Mouse (Mus musculus): ENCODE results near the gene Cd160. TPM values are rescaled to one million over a fixed set of nuclear protein-coding genes. Genes with fewer than 3 reads are reported as not detected.

The Cd160 gene
- polyA plus RNA-seq, 1 experiment from 2014 or later, result not detected

DNA sequence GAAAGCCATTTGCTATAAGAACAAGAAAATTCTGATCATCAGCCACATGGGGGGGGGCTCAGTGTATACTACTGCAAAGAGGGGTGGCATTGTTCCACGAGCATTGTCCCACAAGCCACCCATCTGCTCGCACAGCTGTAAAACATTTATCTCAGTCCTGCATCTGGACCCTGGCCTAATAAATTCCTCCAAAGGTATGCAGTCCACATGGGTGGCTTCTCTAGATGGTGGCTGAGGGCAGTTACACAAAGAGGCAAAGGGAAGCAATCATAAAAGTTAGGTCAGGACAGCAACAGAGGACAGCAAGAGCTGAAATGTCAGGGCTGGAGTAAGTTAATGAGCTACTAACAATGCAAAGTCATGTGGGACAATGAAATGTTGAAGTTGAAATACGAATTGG is 5.5 kb downstream of the Cd160 start:
- Histone ChIP-seq H3K4me1 (replicated peaks; ENCODE audit: control insufficient read depth, insufficient read depth, low read length) (peaks cover 4% of the 10 kb centered on the region; the same call in 1 of the 2 replicates), H3K27me3 (ENCODE audit: control insufficient read depth, insufficient read depth, low read length) (no peaks in the 10 kb centered on the region), H3K4me3 (ENCODE audit: low read depth, low read length) (no peak overlapping the region), H3K9ac (ENCODE audit: low read length) (no peak overlapping the region), H3K36me3 (ENCODE audit: control insufficient read depth, insufficient read depth, low read length) (no peaks in the 10 kb centered on the region), H3K27ac (ENCODE audit: low read depth, low read length) (no peak overlapping the region), H3K9me3 (ENCODE audit: control insufficient read depth, low read length) (no peaks in the 10 kb centered on the region), H3K4me2 (ENCODE audit: low read depth, low read length, severe bottlenecking) (no peak overlapping the region)
- WGBS, result 70% methylated on average over 3 of the region's 3 CpGs
- ATAC-seq (replicated peaks; ENCODE audit: low FRiP score) (no peak), DNase-seq (ENCODE audit: low spot score) (peak; percentile 30)

DNA sequence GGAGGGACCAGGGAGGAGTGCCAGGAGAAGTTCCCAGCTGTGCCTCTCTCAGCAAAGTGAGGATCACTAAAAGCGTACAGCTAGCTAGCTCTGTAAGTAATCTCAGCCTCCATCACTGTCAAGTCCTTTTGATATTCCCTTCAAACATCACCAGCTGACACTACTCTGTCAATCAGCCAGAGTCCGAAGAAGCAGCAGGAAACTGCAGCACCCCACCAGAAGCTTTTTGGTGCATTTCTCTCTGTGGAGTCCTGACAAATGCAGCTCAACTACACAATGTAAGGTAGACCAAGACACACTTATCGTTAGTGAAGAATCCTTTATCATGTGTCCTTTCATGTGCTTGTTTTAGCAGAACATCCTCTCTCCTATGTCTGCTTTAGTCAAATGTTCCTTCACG is 7.6 kb downstream of the Cd160 start:
- Histone ChIP-seq H3K36me3 (ENCODE audit: control insufficient read depth, insufficient read depth, low read length) (no peaks in the 10 kb centered on the region), H3K4me1 (replicated peaks; ENCODE audit: control insufficient read depth, insufficient read depth, low read length) (no peaks in the 10 kb centered on the region), H3K9me3 (ENCODE audit: control insufficient read depth, low read length) (no peaks in the 10 kb centered on the region), H3K27me3 (ENCODE audit: control insufficient read depth, insufficient read depth, low read length) (no peaks in the 10 kb centered on the region), H3K4me2 (ENCODE audit: low read depth, low read length, severe bottlenecking) (no peak overlapping the region), H3K9ac (ENCODE audit: low read length) (no peak overlapping the region), H3K4me3 (ENCODE audit: low read depth, low read length) (no peak overlapping the region), H3K27ac (ENCODE audit: low read depth, low read length) (no peak overlapping the region)
- ATAC-seq (replicated peaks; ENCODE audit: low FRiP score) (no peak), DNase-seq (ENCODE audit: low spot score) (no peak)
- WGBS, result 87% methylated on average over 4 of the region's 4 CpGs

DNA sequence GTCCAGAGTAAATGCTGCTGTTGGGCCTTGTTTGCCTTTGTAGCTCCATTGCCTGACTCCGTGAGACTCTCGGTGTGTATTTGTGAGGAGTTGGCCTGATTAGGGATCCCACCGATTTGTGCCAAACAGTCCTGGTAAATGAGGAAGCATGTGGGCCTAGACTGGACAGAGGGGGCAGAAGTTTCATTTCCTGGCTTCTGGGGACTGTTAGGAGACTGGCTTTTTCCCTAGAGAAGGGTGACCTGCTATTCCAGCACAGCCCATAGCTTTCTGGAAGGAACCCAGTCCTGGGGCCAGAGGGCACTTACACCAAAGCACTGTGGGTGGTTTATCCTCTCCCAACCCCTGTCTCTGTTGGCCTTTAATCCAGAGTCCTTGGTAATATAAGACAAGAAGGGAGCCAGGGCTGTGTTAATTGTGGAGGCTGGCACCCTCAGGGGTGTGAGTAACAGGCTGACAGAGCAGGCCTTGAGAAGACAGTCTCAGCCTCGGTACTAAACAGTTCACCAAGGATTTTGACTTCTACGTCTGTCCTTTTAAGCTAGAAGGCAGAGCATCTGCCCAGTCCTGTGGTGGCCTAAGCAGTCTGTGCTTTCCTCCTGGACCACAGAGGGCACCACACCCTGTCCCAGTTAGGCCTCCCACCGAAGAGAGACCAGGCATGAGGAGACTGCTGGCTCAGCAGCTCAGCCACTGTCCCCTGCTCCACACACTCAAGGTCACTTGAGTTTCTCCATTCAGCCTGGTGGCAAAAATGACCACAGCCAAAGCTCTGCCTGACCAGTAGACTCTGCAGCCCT is 8.8 kb downstream of the Cd160 start:
- no peaks in the 10 kb centered on the region for H3K27me3 ChIP-seq (ENCODE audit: control insufficient read depth, insufficient read depth, low read length)
- no peak for ATAC-seq (replicated peaks; ENCODE audit: low FRiP score)
- no peaks in the 10 kb centered on the region for H3K4me1 ChIP-seq (replicated peaks; ENCODE audit: control insufficient read depth, insufficient read depth, low read length)
- no peak overlapping the region for H3K4me3 ChIP-seq (ENCODE audit: low read depth, low read length)
- DNase-seq (ENCODE audit: low spot score), result no peak
- H3K27ac ChIP-seq (ENCODE audit: low read depth, low read length), result no peak overlapping the region
- no peak overlapping the region for H3K4me2 ChIP-seq (ENCODE audit: low read depth, low read length, severe bottlenecking)
- 83% methylated on average over 6 of the region's 6 CpGs for WGBS
- H3K9ac ChIP-seq (ENCODE audit: low read length), result no peak overlapping the region
- H3K36me3 ChIP-seq (ENCODE audit: control insufficient read depth, insufficient read depth, low read length), result no peaks in the 10 kb centered on the region
- no peaks in the 10 kb centered on the region for H3K9me3 ChIP-seq (ENCODE audit: control insufficient read depth, low read length)

GRCm38 (mm10) chr3:96814342-96814741 is 14.8 kb downstream of the Cd160 start:
- no peaks in the 10 kb centered on the region for H3K4me1 ChIP-seq (replicated peaks; ENCODE audit: control insufficient read depth, insufficient read depth, low read length)
- no peaks in the 10 kb centered on the region for H3K9me3 ChIP-seq (ENCODE audit: control insufficient read depth, low read length)
- H3K27ac ChIP-seq (ENCODE audit: low read depth, low read length), result no peak overlapping the region
- no peaks in the 10 kb centered on the region for H3K27me3 ChIP-seq (ENCODE audit: control insufficient read depth, insufficient read depth, low read length)
- ATAC-seq (replicated peaks; ENCODE audit: low FRiP score) (no peak), DNase-seq (ENCODE audit: low spot score) (no peak)
- no peak overlapping the region for H3K9ac ChIP-seq (ENCODE audit: low read length)
- 62% methylated on average over 6 of the region's 6 CpGs for WGBS
- no peak overlapping the region for H3K4me2 ChIP-seq (ENCODE audit: low read depth, low read length, severe bottlenecking)
- no peak overlapping the region for H3K4me3 ChIP-seq (ENCODE audit: low read depth, low read length)
- no peaks in the 10 kb centered on the region for H3K36me3 ChIP-seq (ENCODE audit: control insufficient read depth, insufficient read depth, low read length)

DNA sequence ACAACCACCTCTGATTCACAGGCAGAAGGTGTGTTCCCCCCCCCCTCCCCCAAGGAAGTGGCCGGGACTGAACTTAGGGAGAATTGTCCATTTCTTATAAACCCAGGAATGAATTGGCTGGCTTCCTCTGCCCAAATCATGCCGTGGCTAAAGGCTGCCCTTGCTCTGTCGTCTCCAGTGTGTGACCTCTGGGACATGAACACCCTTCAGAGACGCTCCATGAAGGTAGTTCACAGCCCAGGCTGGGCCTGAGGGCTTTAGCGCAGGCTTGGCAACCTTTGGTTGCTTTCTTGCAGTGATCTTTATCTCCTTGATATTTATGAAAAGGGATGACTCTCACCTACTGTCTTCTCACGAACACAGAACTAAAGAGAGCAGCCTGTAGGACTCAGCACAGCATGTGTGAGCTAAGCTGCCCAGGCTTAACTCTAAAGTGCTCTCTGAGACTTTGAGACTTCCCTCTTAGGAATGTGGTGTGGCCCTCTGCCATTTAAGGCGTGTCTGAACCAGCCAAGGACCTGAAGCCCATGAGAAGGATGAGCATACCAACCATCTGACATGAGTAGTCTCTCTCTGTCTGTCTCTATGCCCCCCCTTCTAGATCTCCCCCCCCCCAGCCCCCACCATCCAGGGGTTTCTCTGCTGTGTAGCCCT is 15.4 kb downstream of the Cd160 start:
- no peak overlapping the region for H3K27ac ChIP-seq (ENCODE audit: low read depth, low read length)
- no peaks in the 10 kb centered on the region for H3K36me3 ChIP-seq (ENCODE audit: control insufficient read depth, insufficient read depth, low read length)
- no peaks in the 10 kb centered on the region for H3K9me3 ChIP-seq (ENCODE audit: control insufficient read depth, low read length)
- H3K9ac ChIP-seq (ENCODE audit: low read length), result no peak overlapping the region
- no peak overlapping the region for H3K4me2 ChIP-seq (ENCODE audit: low read depth, low read length, severe bottlenecking)
- no peak for ATAC-seq (replicated peaks; ENCODE audit: low FRiP score)
- no peak for DNase-seq (ENCODE audit: low spot score)
- WGBS, result 71% methylated on average over 7 of the region's 7 CpGs
- no peak overlapping the region for H3K4me3 ChIP-seq (ENCODE audit: low read depth, low read length)
- no peaks in the 10 kb centered on the region for H3K27me3 ChIP-seq (ENCODE audit: control insufficient read depth, insufficient read depth, low read length)
- H3K4me1 ChIP-seq (replicated peaks; ENCODE audit: control insufficient read depth, insufficient read depth, low read length), result no peaks in the 10 kb centered on the region

DNA sequence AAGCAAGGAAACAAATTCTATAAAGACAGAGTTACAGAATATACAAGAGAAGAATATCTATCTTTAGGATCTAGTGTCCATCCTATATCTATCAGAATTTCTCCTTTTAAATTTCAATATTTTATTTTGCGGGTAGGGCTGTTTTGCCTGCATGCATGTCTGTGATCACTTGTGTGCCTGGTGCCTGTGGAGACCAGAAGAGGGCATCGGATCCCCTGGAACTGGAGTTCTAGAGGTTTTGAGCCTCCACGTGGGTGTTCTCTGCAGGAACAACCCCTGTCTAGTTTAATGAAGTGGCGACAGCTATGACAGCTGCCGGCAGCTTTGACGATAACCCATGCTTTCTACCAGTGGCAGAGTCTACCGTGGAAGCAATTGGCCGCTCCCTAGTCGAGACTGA is 16.0 kb downstream of the Cd160 start:
- H3K27me3 ChIP-seq (ENCODE audit: control insufficient read depth, insufficient read depth, low read length), result no peaks in the 10 kb centered on the region
- H3K27ac ChIP-seq (ENCODE audit: low read depth, low read length), result no peak overlapping the region
- no peak overlapping the region for H3K9ac ChIP-seq (ENCODE audit: low read length)
- H3K4me1 ChIP-seq (replicated peaks; ENCODE audit: control insufficient read depth, insufficient read depth, low read length), result no peaks in the 10 kb centered on the region
- ATAC-seq (replicated peaks; ENCODE audit: low FRiP score) (peak; percentile 30; the same call in 1 of the 2 replicates), DNase-seq (ENCODE audit: low spot score) (no peak)
- WGBS, result 47% methylated on average over 9 of the region's 9 CpGs
- no peaks in the 10 kb centered on the region for H3K36me3 ChIP-seq (ENCODE audit: control insufficient read depth, insufficient read depth, low read length)
- no peak overlapping the region for H3K4me2 ChIP-seq (ENCODE audit: low read depth, low read length, severe bottlenecking)
- no peaks in the 10 kb centered on the region for H3K9me3 ChIP-seq (ENCODE audit: control insufficient read depth, low read length)
- H3K4me3 ChIP-seq (ENCODE audit: low read depth, low read length), result no peak overlapping the region

- Histone ChIP-seq H3K27ac (ENCODE audit: low read depth, low read length) (no peak overlapping the region), H3K4me3 (ENCODE audit: low read depth, low read length) (no peak overlapping the region), H3K4me2 (ENCODE audit: low read depth, low read length, severe bottlenecking) (no peak overlapping the region), H3K27me3 (ENCODE audit: control insufficient read depth, insufficient read depth, low read length) (no peaks in the 10 kb centered on the region), H3K4me1 (replicated peaks; ENCODE audit: control insufficient read depth, insufficient read depth, low read length) (no peaks in the 10 kb centered on the region), H3K9me3 (ENCODE audit: control insufficient read depth, low read length) (no peaks in the 10 kb centered on the region), H3K9ac (ENCODE audit: low read length) (no peak overlapping the region), H3K36me3 (ENCODE audit: control insufficient read depth, insufficient read depth, low read length) (no peaks in the 10 kb centered on the region)
- ATAC-seq (replicated peaks; ENCODE audit: low FRiP score) (no peak), DNase-seq (ENCODE audit: low spot score) (peak; percentile 86)
- 48% methylated on average over 20 of the region's 20 CpGs for WGBS
Measured at GRCm38 (mm10) chr3:96812395-96813091, 16.6 kb downstream of the Cd160 start.

DNA sequence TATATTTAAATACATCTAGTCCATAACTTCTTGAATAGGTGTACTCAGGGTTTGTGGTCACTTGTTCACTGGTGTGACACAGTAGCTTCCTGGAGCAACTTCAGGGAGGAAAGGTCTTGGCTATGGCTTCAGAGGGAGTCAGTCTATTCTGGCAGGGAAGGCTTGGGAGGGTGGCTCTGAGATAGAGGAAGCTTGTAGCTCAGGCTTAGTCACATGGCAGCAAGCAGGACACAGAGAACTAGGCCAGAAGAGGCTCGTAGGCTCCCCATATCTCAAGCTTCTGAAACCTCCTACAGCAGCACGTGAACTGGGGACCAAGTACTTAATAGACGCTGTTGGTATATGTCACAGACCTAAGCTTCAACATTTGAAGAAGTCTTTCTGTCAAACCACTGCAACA is 17.9 kb downstream of the Cd160 start:
- Histone ChIP-seq H3K27me3 (ENCODE audit: control insufficient read depth, insufficient read depth, low read length) (no peaks in the 10 kb centered on the region), H3K27ac (ENCODE audit: low read depth, low read length) (no peak overlapping the region), H3K9ac (ENCODE audit: low read length) (no peak overlapping the region), H3K9me3 (ENCODE audit: control insufficient read depth, low read length) (no peaks in the 10 kb centered on the region), H3K36me3 (ENCODE audit: control insufficient read depth, insufficient read depth, low read length) (no peaks in the 10 kb centered on the region), H3K4me1 (replicated peaks; ENCODE audit: control insufficient read depth, insufficient read depth, low read length) (no peaks in the 10 kb centered on the region), H3K4me2 (ENCODE audit: low read depth, low read length, severe bottlenecking) (no peak overlapping the region), H3K4me3 (ENCODE audit: low read depth, low read length) (no peak overlapping the region)
- no peak for ATAC-seq (replicated peaks; ENCODE audit: low FRiP score)
- WGBS, result 83% methylated on average over 3 of the region's 3 CpGs
- no peak for DNase-seq (ENCODE audit: low spot score)
